Mouse (Mus musculus) liver, postnatal 0 days (tissue): Measurements from ENCODE around the gene Tmem50b.

ENCODE experiments used
- CTCF ChIP-seq: sonication (generic); IDR thresholded peaks from 2 replicates; pipeline ENCODE4 v1.5.1; 2016; ENCODE audit warnings: antibody characterized with exemption, low read depth
- EP300 ChIP-seq: IDR thresholded peaks from 2 replicates; pipeline ENCODE4 v1.6.1; 2016; ENCODE audit warnings: antibody characterized with exemption, low read depth, mild to moderate bottlenecking

- TF ChIP-seq CTCF, result no peak
- no peak for TF ChIP-seq EP300
Measured at GRCm38 (mm10) chr16:91533097-91534001, 64.3 kb downstream of the Tmem50b start.
